Mouse (Mus musculus): ENCODE results near the gene Sesn1.

DNA sequence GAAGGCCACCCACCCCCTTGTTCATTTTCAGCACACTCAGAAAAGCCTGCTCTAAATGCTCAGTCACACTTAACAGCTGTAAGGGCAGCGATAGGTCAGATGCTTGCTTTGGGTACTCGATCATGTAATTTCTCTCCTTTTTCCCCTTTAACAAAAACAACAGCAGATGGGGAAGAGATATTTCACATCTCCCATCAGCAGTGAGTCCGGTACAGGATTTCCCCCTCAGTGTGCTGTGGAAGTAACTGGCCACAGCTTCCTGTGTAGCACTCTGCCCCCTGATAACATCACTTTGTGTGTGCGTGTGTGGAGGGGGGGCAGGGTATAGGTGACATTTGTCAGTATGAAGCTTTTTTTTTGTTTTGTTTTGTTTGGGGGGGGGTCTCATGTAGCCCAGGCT, 127.4 kb downstream of the Sesn1 start:
- TF ChIP-seq CTCF (IDR thresholded peaks at IDR 0.05; ENCODE audit: control insufficient read depth, insufficient read depth, insufficient replicate concordance, low read depth, low read length) (no peak), POLR2A (IDR thresholded peaks at IDR 0.05; ENCODE audit: control insufficient read depth, low read depth, low read length) (no peak)
